Mouse (Mus musculus): ENCODE data around the gene Dcaf6.

- TF ChIP-seq POLR2A (IDR thresholded peaks at IDR 0.05; ENCODE audit: extremely low read depth, insufficient read depth, low read length) (no peak), CTCF (IDR thresholded peaks at IDR 0.05; ENCODE audit: extremely low read depth, insufficient read depth, low read length) (no peak)
Observed at GRCm38 (mm10) chr1:165308180-165308579, 152.1 kb downstream of the Dcaf6 start.
